In genomic region chr12:21225358-21225757, GRCm38 (mm10) we compare ENCODE assay signal across 20 mouse cellular contexts. TPM values are rescaled to one million over a fixed set of nuclear protein-coding genes. Genes with fewer than 3 reads are reported as not detected.
DNase-seq lines count a peak whose midpoint lies in the region; ATAC-seq and TF ChIP-seq lines count a peak whose summit lies in the region.
"Had no signal": no experiment of that assay in that cellular context is flagged by ENCODE, and none has a peak within 500 bp of the region (broad histone marks: within the 10 kb centered on the region; RNA-seq: fewer than 3 reads in every experiment).

No protein-coding gene starts in this region.

- peak; percentile 27; the same call in 1 of the 2 replicates for ATAC-seq in kidney, embryonic 15.5 days (replicated peaks; ENCODE audit: low FRiP score)
- no peak; the same call in 1 of the 2 replicates for ATAC-seq in midbrain, embryonic 14.5 days (ENCODE audit: low FRiP score, low TSS enrichment)
- ATAC-seq in midbrain, embryonic 11.5 days (ENCODE audit: low FRiP score) = no peak
- peak; percentile 43 for ATAC-seq in lung, postnatal 0 days

- no peak for TF ChIP-seq CTCF in lung, postnatal 0 days (IDR thresholded peaks at IDR 0.05)

- no peak overlapping the region for H3K4me3 ChIP-seq in kidney, embryonic 15.5 days (replicated peaks)
- no peak overlapping the region for H3K4me3 ChIP-seq in midbrain, embryonic 14.5 days (replicated peaks; ENCODE audit: low read depth, low read length)
- no peak overlapping the region for H3K4me3 ChIP-seq in midbrain, embryonic 11.5 days (ENCODE audit: low read depth, low read length)
- no peak overlapping the region for H3K4me3 ChIP-seq in lung, postnatal 0 days (ENCODE audit: low read depth, low read length)
- H3K4me3 ChIP-seq: forebrain, embryonic 10.5 days; heart, embryonic 13.5 days; hindbrain, embryonic 15.5 days; layer of hippocampus, adult 2 months; limb, embryonic 13.5 days had no signal

- H3K27me3 ChIP-seq in kidney, embryonic 15.5 days = no peaks in the 10 kb centered on the region
- no peaks in the 10 kb centered on the region for H3K27me3 ChIP-seq in midbrain, embryonic 14.5 days (ENCODE audit: control insufficient read depth, insufficient read depth, low read length)
- H3K27me3 ChIP-seq in midbrain, embryonic 11.5 days (ENCODE audit: control insufficient read depth, insufficient read depth, low read length) = no peaks in the 10 kb centered on the region
- no peaks in the 10 kb centered on the region for H3K27me3 ChIP-seq in lung, postnatal 0 days (replicated peaks; ENCODE audit: insufficient read depth, low read length)
- H3K27me3 ChIP-seq: heart, embryonic 13.5 days; hindbrain, embryonic 15.5 days; limb, embryonic 13.5 days had no signal

- no peak overlapping the region for H3K4me2 ChIP-seq in kidney, embryonic 15.5 days
- H3K4me2 ChIP-seq in midbrain, embryonic 14.5 days (ENCODE audit: low read length) = no peak overlapping the region
- no peak overlapping the region for H3K4me2 ChIP-seq in midbrain, embryonic 11.5 days
- no peak overlapping the region for H3K4me2 ChIP-seq in lung, postnatal 0 days (replicated peaks; ENCODE audit: low read depth, low read length)
- H3K4me2 ChIP-seq: heart, embryonic 13.5 days; hindbrain, embryonic 15.5 days; limb, embryonic 13.5 days had no signal

- no peak overlapping the region for H3K9ac ChIP-seq in kidney, embryonic 15.5 days
- H3K9ac ChIP-seq in midbrain, embryonic 14.5 days (replicated peaks; ENCODE audit: low read length) = no peak overlapping the region
- H3K9ac ChIP-seq in midbrain, embryonic 11.5 days (ENCODE audit: low read length) = no peak overlapping the region
- H3K9ac ChIP-seq in lung, postnatal 0 days (replicated peaks; ENCODE audit: low read depth) = no peak overlapping the region
- H3K9ac ChIP-seq: forebrain, postnatal 0 days; heart, embryonic 13.5 days; hindbrain, embryonic 15.5 days; limb, embryonic 13.5 days; liver, embryonic 14.5 days had no signal

- DNase-seq in kidney, adult 11 months = no peak
- DNase-seq in midbrain, embryonic 14.5 days = peak; percentile 23
- no peak for DNase-seq in midbrain, embryonic 11.5 days (ENCODE audit: low spot score, missing footprints)
- DNase-seq in lung, postnatal 0 days (ENCODE audit: low spot score) = peak; percentile 66
- peak; percentile 36 for DNase-seq in retina, embryonic 14.5 days (ENCODE audit: low spot score)
- no peak for DNase-seq in embryo, embryonic 9.5 days (ENCODE audit: extremely low spot score)
- DNase-seq: cerebellum, adult 18-20 months; cerebellum, postnatal 25 days; embryo, embryonic 11 days; forebrain, postnatal 0 days; kidney, adult 18-20 months; layer of hippocampus, postnatal 36 days; thymus, postnatal 14 days had no signal

- H3K4me1 ChIP-seq in kidney, embryonic 15.5 days = peaks cover 14% of the 10 kb centered on the region; the same call in 1 of the 2 replicates
- H3K4me1 ChIP-seq in midbrain, embryonic 14.5 days (ENCODE audit: control insufficient read depth, insufficient read depth, low read length) = 0 out of 2 replicates have a peak, but pooled peaks cover 5% of the 10 kb centered on the region
- no peaks in the 10 kb centered on the region for H3K4me1 ChIP-seq in midbrain, embryonic 11.5 days (ENCODE audit: control insufficient read depth, insufficient read depth, low read length)
- peaks cover 11% of the 10 kb centered on the region; the same call in 1 of the 2 replicates for H3K4me1 ChIP-seq in lung, postnatal 0 days (ENCODE audit: insufficient read depth, low read depth, low read length)

- no peaks in the 10 kb centered on the region for H3K9me3 ChIP-seq in kidney, embryonic 15.5 days (replicated peaks)
- H3K9me3 ChIP-seq in midbrain, embryonic 14.5 days (ENCODE audit: control insufficient read depth, low read length) = no peaks in the 10 kb centered on the region
- no peaks in the 10 kb centered on the region for H3K9me3 ChIP-seq in midbrain, embryonic 11.5 days (ENCODE audit: control insufficient read depth, low read length)
- no peaks in the 10 kb centered on the region for H3K9me3 ChIP-seq in lung, postnatal 0 days (ENCODE audit: low read length)
- H3K9me3 ChIP-seq: forebrain, embryonic 10.5 days; heart, embryonic 13.5 days; hindbrain, embryonic 15.5 days; limb, embryonic 13.5 days had no signal

- 58% methylated on average over 8 of the region's 8 CpGs for WGBS in kidney, embryonic 15.5 days
- WGBS in midbrain, embryonic 14.5 days = 76% methylated on average over 8 of the region's 8 CpGs
- WGBS in midbrain, embryonic 11.5 days = 85% methylated on average over 8 of the region's 8 CpGs
- 71% methylated on average over 8 of the region's 8 CpGs for WGBS in lung, postnatal 0 days

- peak; percentile 96 for TF ChIP-seq EP300 in lung, postnatal 0 days (IDR thresholded peaks at IDR 0.05)

- peaks cover 27% of the 10 kb centered on the region for H3K36me3 ChIP-seq in kidney, embryonic 15.5 days
- peaks cover 36% of the 10 kb centered on the region for H3K36me3 ChIP-seq in midbrain, embryonic 14.5 days (ENCODE audit: control insufficient read depth, insufficient read depth, low read length)
- H3K36me3 ChIP-seq in midbrain, embryonic 11.5 days (ENCODE audit: control insufficient read depth, insufficient read depth, low read length) = peaks cover 2% of the 10 kb centered on the region; the same call in 1 of the 2 replicates
- 0 out of 2 replicates have a peak, but pooled peaks cover 3% of the 10 kb centered on the region for H3K36me3 ChIP-seq in lung, postnatal 0 days (ENCODE audit: insufficient read depth, low read length)

- no peak overlapping the region for H3K27ac ChIP-seq in kidney, embryonic 15.5 days
- H3K27ac ChIP-seq in midbrain, embryonic 14.5 days (replicated peaks; ENCODE audit: low read depth, low read length) = no peak overlapping the region
- no peak overlapping the region for H3K27ac ChIP-seq in midbrain, embryonic 11.5 days (ENCODE audit: low read depth, low read length)
- H3K27ac ChIP-seq in lung, postnatal 0 days (ENCODE audit: low read length) = peak overlapping the region; percentile 72; the same call in 1 of the 2 replicates
- H3K27ac ChIP-seq: forebrain, embryonic 10.5 days; heart, embryonic 13.5 days; hindbrain, embryonic 15.5 days; layer of hippocampus, adult 2 months; limb, embryonic 13.5 days; liver, embryonic 14.5 days had no signal

RNA-seq across cellular contexts. Expression of gene Cpsf3, which starts 59.8 kb away (rescaled TPM):
- 112 and 115 TPM in 2 replicates for polyA plus RNA-seq in kidney, embryonic 15.5 days (2015; fragmentation: Nextera tagmentation; extraction: Ambion mirVana)
- 91.9 and 107 TPM in 2 replicates for polyA plus RNA-seq in midbrain, embryonic 14.5 days (2014; fragmentation: Nextera tagmentation; extraction: Ambion mirVana)
- polyA plus RNA-seq in midbrain, embryonic 11.5 days (2014; fragmentation: Nextera tagmentation; extraction: Ambion mirVana) = 138 and 145 TPM in 2 replicates
- polyA plus RNA-seq in lung, postnatal 0 days (2015; fragmentation: Nextera tagmentation; extraction: Ambion mirVana) = 65.4 and 69.7 TPM in 2 replicates

Comparison
In these comparisons a context has a peak if more than half of its experiments do, and no peak if none do; other contexts are left out.
1. DNase-seq: peak in midbrain, embryonic 14.5 days (single experiment), lung, postnatal 0 days (single experiment) and retina, embryonic 14.5 days (single experiment); none in kidney, adult 11 months (single experiment), midbrain, embryonic 11.5 days (single experiment) and embryo, embryonic 9.5 days (single experiment).
2. ATAC-seq: peak in kidney, embryonic 15.5 days (single experiment) and lung, postnatal 0 days (single experiment); none in midbrain, embryonic 14.5 days (single experiment) and midbrain, embryonic 11.5 days (single experiment).